Mouse (Mus musculus): ENCODE results near the gene Rtl10.

DNA sequence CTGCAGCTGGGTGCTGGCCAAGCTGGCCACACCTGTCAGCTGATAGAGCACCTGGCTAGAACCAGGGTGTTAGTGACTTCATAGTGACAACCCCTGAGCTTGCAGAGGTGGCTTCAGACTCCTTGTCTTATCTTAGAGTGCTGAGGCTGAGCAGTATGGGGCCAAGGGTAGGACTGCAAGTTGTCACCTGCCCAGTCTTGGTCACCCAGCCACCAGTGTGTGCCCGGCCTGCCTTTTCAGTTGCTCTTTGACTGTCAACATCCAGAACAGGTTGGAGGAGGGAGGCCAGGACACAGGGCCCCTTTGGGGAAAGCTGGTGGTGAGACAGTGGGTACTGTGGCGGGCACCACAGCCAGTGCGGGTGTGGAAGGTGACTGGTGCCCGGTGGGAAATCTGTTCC lies 49.7 kb upstream of the Rtl10 start:
- TF ChIP-seq CTCF (IDR thresholded peaks at IDR 0.05; ENCODE audit: low read depth, low read length) (no peak), TAL1 (conservative IDR thresholded peaks at IDR 0.05; ENCODE audit: low read depth, low read length) (no peak), GATA2 (IDR thresholded peaks at IDR 0.05; ENCODE audit: borderline replicate concordance, low read depth, low read length) (no peak)
